Mouse (Mus musculus) neural tube, embryonic 12.5 days (tissue): ENCODE results near the gene Cdkn2c. TPM values are rescaled to one million over a fixed set of nuclear protein-coding genes. Genes with fewer than 3 reads are reported as not detected.

ENCODE experiments used
- polyA plus RNA-seq: library from polyadenylated mRNA; unstranded; fragments of >200 nt; fragmentation: Nextera tagmentation; extraction: Ambion mirVana; gene quantifications from 2 replicates; pipeline ENCODE4 v1.2.1, GENCODE M21; 2016

Cdkn2c gene
- polyA plus RNA-seq, 1 experiment from 2014 or later, result 6.8 TPM

Other genes with a start within 250 kb of the Cdkn2c start
- gene Rnf11, start 182.5 kb downstream of the Cdkn2c start, polyA plus RNA-seq, result 65.1 and 71.0 TPM in 2 replicates
- gene 4930522H14Rik, start 135.9 kb downstream of the Cdkn2c start, polyA plus RNA-seq, result not detected in 2 replicates
- 41.7 and 46.1 TPM in 2 replicates for gene Faf1, start 9.4 kb upstream of the Cdkn2c start, polyA plus RNA-seq